ENCODE assay signal across 8 mouse cellular contexts in the genomic region with DNA sequence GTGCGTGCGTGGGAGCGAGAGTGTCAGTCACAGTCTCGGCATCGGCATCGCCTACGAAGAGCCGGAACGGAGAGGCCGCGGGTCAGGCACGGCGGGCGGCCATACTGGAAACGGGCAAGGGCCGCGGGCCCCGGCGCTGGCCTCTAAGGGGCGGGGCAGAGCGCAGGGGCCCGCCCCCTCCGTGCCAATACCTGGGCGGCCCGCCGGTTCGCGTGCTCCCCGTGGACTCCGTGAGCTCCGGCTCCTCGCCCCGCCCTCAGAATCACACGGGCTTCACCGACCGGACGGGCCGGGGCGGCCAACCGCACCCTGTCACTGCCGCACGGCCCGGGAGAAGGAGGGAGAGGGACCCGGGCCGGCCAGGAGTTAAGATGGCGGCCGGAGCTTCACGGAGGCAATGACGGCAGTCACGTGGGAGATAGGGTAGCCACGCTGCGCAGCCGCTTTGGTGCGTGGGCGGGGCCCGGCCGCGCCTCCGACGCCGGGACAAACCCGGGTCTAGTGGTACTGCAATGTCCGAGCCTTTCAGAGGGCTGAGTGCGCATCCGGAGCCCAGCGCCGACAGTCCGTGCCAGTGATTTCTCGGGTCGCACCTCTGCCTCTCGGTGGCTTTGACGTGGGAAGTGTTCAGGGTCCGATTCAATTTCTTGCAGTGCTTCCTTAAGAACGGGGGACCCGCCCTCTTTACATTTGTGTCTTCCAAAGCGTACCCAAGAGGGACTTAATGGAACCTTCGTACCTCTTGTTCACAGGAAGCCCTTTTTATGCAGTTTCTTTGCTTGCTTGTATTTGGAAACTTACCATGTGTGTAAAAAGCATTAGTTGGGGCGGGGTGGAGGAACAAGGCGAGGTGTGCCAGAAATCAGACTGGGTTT. TPM values are rescaled to one million over a fixed set of nuclear protein-coding genes. Genes with fewer than 3 reads are reported as not detected.
DNase-seq lines count a peak whose midpoint lies in the region; ATAC-seq and TF ChIP-seq lines count a peak whose summit lies in the region.

No protein-coding gene starts in this region.

- dilution Hi-C loops in CH12.LX (cut with MboI; ENCODE audit: extremely low pct_ligation_motif_present, extremely low pct_unique_long_range_greater_than_20kb, low sequenced_read_pairs) = no loop called here

- no peak for TF ChIP-seq CTCF in CH12.LX (conservative IDR thresholded peaks at IDR 0.05 in 1 of 2, IDR thresholded peaks at IDR 0.05 in 1 of 2; ENCODE audit: low read depth in 2 of 2, low read length in 2 of 2)
- no peak for TF ChIP-seq CTCF in heart, postnatal 0 days (IDR thresholded peaks at IDR 0.05; ENCODE audit: low read depth)
- no peak for TF ChIP-seq CTCF in testis, adult 2 months (IDR thresholded peaks at IDR 0.05; ENCODE audit: control insufficient read depth, insufficient read depth, insufficient replicate concordance, low read depth, low read length)

- peak overlapping the region; percentile 59 for H3K4me2 ChIP-seq in CH12.LX (ENCODE audit: insufficient read depth, low read depth, poor library complexity, severe bottlenecking)
- peak overlapping the region; percentile 75 for H3K4me2 ChIP-seq in forebrain, embryonic 12.5 days
- peak overlapping the region; percentile 82 for H3K4me2 ChIP-seq in heart, postnatal 0 days (ENCODE audit: low read depth, low read length)
- peak overlapping the region; percentile 88 for H3K4me2 ChIP-seq in liver, embryonic 16.5 days (ENCODE audit: low read depth, low read length)
- H3K4me2 ChIP-seq in neural tube, embryonic 13.5 days = peak overlapping the region; percentile 71

- TF ChIP-seq EP300 in CH12.LX (IDR thresholded peaks at IDR 0.05; ENCODE audit: low read length) = no peak
- TF ChIP-seq EP300 in heart, postnatal 0 days (IDR thresholded peaks at IDR 0.05; ENCODE audit: low read depth) = no peak

- H3K9ac ChIP-seq in CH12.LX (ENCODE audit: insufficient read depth, low read depth) = peak overlapping the region; percentile 89
- H3K9ac ChIP-seq in forebrain, embryonic 12.5 days = peak overlapping the region; percentile 96
- peak overlapping the region; percentile 95 for H3K9ac ChIP-seq in heart, postnatal 0 days (replicated peaks; ENCODE audit: low read depth, low read length)
- H3K9ac ChIP-seq in liver, embryonic 16.5 days (ENCODE audit: low read depth, low read length) = peak overlapping the region; percentile 99
- H3K9ac ChIP-seq in neural tube, embryonic 13.5 days = peak overlapping the region; percentile 98

- ATAC-seq in forebrain, embryonic 12.5 days (ENCODE audit: low FRiP score) = peak; percentile 97
- peak; percentile 98 for ATAC-seq in heart, postnatal 0 days (ENCODE audit: insufficient read depth, low read depth)
- peak; percentile 93 for ATAC-seq in liver, embryonic 16.5 days (ENCODE audit: low read depth)
- ATAC-seq in neural tube, embryonic 13.5 days (ENCODE audit: low read depth) = peak; percentile 98

- peak; percentile 87 for DNase-seq in CH12.LX (ENCODE audit: extremely low read depth)
- peak; percentile 80 for DNase-seq in c-Kit-positive CD71-positive TER-119-negative erythroid progenitor cells, embryonic 14.5 days (ENCODE audit: low read depth)
- peak; percentile 93 for DNase-seq in heart, postnatal 0 days (ENCODE audit: low spot score)
- peak; percentile 93 to 96 for DNase-seq in kidney, postnatal 4 days

- peaks cover 0 to 1% of the 10 kb centered on the region in 2 experiments for H3K36me3 ChIP-seq in CH12.LX (replicated peaks in 1 of 2; ENCODE audit: control insufficient read depth in 1 of 2, insufficient read depth in 1 of 2, low read length in 1 of 2)
- H3K36me3 ChIP-seq in forebrain, embryonic 12.5 days (replicated peaks) = no peaks in the 10 kb centered on the region
- no peaks in the 10 kb centered on the region for H3K36me3 ChIP-seq in heart, postnatal 0 days (replicated peaks; ENCODE audit: control insufficient read depth, insufficient read depth, low read length)
- H3K36me3 ChIP-seq in liver, embryonic 16.5 days (ENCODE audit: control insufficient read depth, insufficient read depth) = no peaks in the 10 kb centered on the region
- no peaks in the 10 kb centered on the region for H3K36me3 ChIP-seq in neural tube, embryonic 13.5 days
- no peaks in the 10 kb centered on the region for H3K36me3 ChIP-seq in testis, adult 2 months (ENCODE audit: control insufficient read depth, insufficient read depth, low read length)

- in situ Hi-C loops in CH12.LX (cut with MboI; ENCODE audit: low pct_ligation_motif_present, low pct_unique_long_range_greater_than_20kb, low sequenced_read_pairs) = no loop called here

- TF ChIP-seq POLR2A in CH12.LX (IDR thresholded peaks at IDR 0.05; ENCODE audit: low read depth, low read length) = peak; percentile 84
- peak; percentile 82 for TF ChIP-seq POLR2A in testis, adult 2 months (IDR thresholded peaks at IDR 0.05; ENCODE audit: control insufficient read depth, low read depth, low read length)

- TF ChIP-seq RAD21 in CH12.LX (IDR thresholded peaks at IDR 0.05; ENCODE audit: low read depth, low read length) = no peak

- H3K4me1 ChIP-seq in CH12.LX (ENCODE audit: control insufficient read depth in 1 of 2, insufficient read depth in 2 of 2) = peaks cover 9 to 48% of the 10 kb centered on the region in 2 experiments; a peak in 3 of 4 replicates
- peaks cover 29% of the 10 kb centered on the region for H3K4me1 ChIP-seq in forebrain, embryonic 12.5 days
- H3K4me1 ChIP-seq in heart, postnatal 0 days (ENCODE audit: control insufficient read depth, insufficient read depth) = peaks cover 20% of the 10 kb centered on the region
- H3K4me1 ChIP-seq in liver, embryonic 16.5 days (ENCODE audit: control insufficient read depth, low read depth, low read length) = peaks cover 54% of the 10 kb centered on the region
- H3K4me1 ChIP-seq in neural tube, embryonic 13.5 days (replicated peaks) = peaks cover 40% of the 10 kb centered on the region
- H3K4me1 ChIP-seq in testis, adult 2 months (ENCODE audit: control insufficient read depth, insufficient read depth, low read length) = peaks cover 2% of the 10 kb centered on the region

- H3K9me3 ChIP-seq in CH12.LX (replicated peaks; ENCODE audit: low read length) = no peaks in the 10 kb centered on the region
- H3K9me3 ChIP-seq in forebrain, embryonic 12.5 days = no peaks in the 10 kb centered on the region
- no peaks in the 10 kb centered on the region for H3K9me3 ChIP-seq in heart, postnatal 0 days (replicated peaks; ENCODE audit: control insufficient read depth, low read length)
- no peaks in the 10 kb centered on the region for H3K9me3 ChIP-seq in liver, embryonic 16.5 days (replicated peaks; ENCODE audit: control insufficient read depth, low read length)
- H3K9me3 ChIP-seq in neural tube, embryonic 13.5 days = no peaks in the 10 kb centered on the region

- no peaks in the 10 kb centered on the region for H3K27me3 ChIP-seq in CH12.LX (replicated peaks)
- H3K27me3 ChIP-seq in forebrain, embryonic 12.5 days = no peaks in the 10 kb centered on the region
- H3K27me3 ChIP-seq in heart, postnatal 0 days (ENCODE audit: control insufficient read depth, insufficient read depth, low read length) = no peaks in the 10 kb centered on the region
- no peaks in the 10 kb centered on the region for H3K27me3 ChIP-seq in liver, embryonic 16.5 days (ENCODE audit: control insufficient read depth, insufficient read depth, low read depth, low read length)
- no peaks in the 10 kb centered on the region for H3K27me3 ChIP-seq in neural tube, embryonic 13.5 days
- H3K27me3 ChIP-seq in testis, adult 2 months (ENCODE audit: control insufficient read depth, insufficient read depth, low read length) = no peaks in the 10 kb centered on the region

- peak overlapping the region; percentile 56 for H3K27ac ChIP-seq in CH12.LX (ENCODE audit: insufficient read depth, low read depth)
- H3K27ac ChIP-seq in forebrain, embryonic 12.5 days = peak overlapping the region; percentile 93
- H3K27ac ChIP-seq in heart, postnatal 0 days (ENCODE audit: low read depth) = peak overlapping the region; percentile 87
- peak overlapping the region; percentile 89 for H3K27ac ChIP-seq in liver, embryonic 16.5 days (ENCODE audit: low read length)
- peak overlapping the region; percentile 96 for H3K27ac ChIP-seq in neural tube, embryonic 13.5 days (replicated peaks)
- H3K27ac ChIP-seq in testis, adult 2 months (ENCODE audit: control insufficient read depth, insufficient read depth, low read depth, low read length) = peak overlapping the region; percentile 96

- peak overlapping the region; percentile 79 to 95 (median 79) for H3K4me3 ChIP-seq in CH12.LX (replicated peaks in 1 of 3; ENCODE audit: low read depth in 2 of 3, low read length in 2 of 3, poor library complexity in 1 of 3)
- peak overlapping the region; percentile 98 for H3K4me3 ChIP-seq in forebrain, embryonic 12.5 days (replicated peaks)
- peak overlapping the region; percentile 96 for H3K4me3 ChIP-seq in heart, postnatal 0 days (ENCODE audit: low read depth, low read length)
- peak overlapping the region; percentile 97 for H3K4me3 ChIP-seq in liver, embryonic 16.5 days (ENCODE audit: low read depth, low read length)
- peak overlapping the region; percentile 91 for H3K4me3 ChIP-seq in neural tube, embryonic 13.5 days
- H3K4me3 ChIP-seq in testis, adult 2 months (ENCODE audit: control insufficient read depth, low read depth, low read length) = peak overlapping the region; percentile 88

- WGBS in forebrain, embryonic 12.5 days = under 1% methylated on average over 79 of the region's 79 CpGs
- under 1% methylated on average over 74 of the region's 79 CpGs for WGBS in heart, postnatal 0 days
- WGBS in liver, embryonic 16.5 days (ENCODE audit: insufficient replicate concordance) = under 1% methylated on average over 70 of the region's 79 CpGs
- WGBS in neural tube, embryonic 13.5 days = under 1% methylated on average over 64 of the region's 79 CpGs

- H3K79me2 ChIP-seq in CH12.LX (replicated peaks; ENCODE audit: control insufficient read depth, extremely low read depth, insufficient read depth, poor library complexity, severe bottlenecking) = peaks cover 29% of the 10 kb centered on the region

TF ChIP-seq in CH12.LX, 34 proteins besides CTCF, POLR2A, EP300 and RAD21 (continues in another document):
- no peak for TF ChIP-seq MYC (IDR thresholded peaks at IDR 0.05; ENCODE audit: low read depth, low read length)
- peak; percentile 84 for TF ChIP-seq TCF12 (IDR thresholded peaks at IDR 0.05; ENCODE audit: low read depth, low read length)
- TF ChIP-seq NRF1 (IDR thresholded peaks at IDR 0.05; ENCODE audit: low read depth, low read length) = peak; percentile 92

RNA-seq across cellular contexts. Expression of gene Tmem131, which starts 3.7 kb away (rescaled TPM):
- 10.1 and 11.5 TPM in 2 replicates for total RNA-seq in CH12.LX (2012; rRNA removed)
- total RNA-seq in CH12.LX (2014; rRNA removed) = 8.3 and 9.7 TPM in 2 replicates
- polyA plus RNA-seq in CH12.LX (2012; ENCODE audit: insufficient read length, low read depth) = 31.0 and 39.9 TPM in 2 replicates
- polyA plus RNA-seq in forebrain, embryonic 12.5 days (2016; fragmentation: Nextera tagmentation; extraction: Ambion mirVana) = 19.6 and 20.4 TPM in 2 replicates
- 10.1 and 11.3 TPM in 2 replicates for total RNA-seq in heart, postnatal 0 days (2014; rRNA removed; ENCODE audit: low replicate concordance)
- 3.9 TPM in 2 replicates for polyA plus RNA-seq in heart, postnatal 0 days (2015; fragmentation: Nextera tagmentation; extraction: Ambion mirVana)
- polyA plus RNA-seq in liver, embryonic 16.5 days (2015; fragmentation: Nextera tagmentation; extraction: Ambion mirVana) = 7.7 and 8.8 TPM in 2 replicates
- polyA plus RNA-seq in neural tube, embryonic 13.5 days (2015; fragmentation: Nextera tagmentation; extraction: Ambion mirVana) = 11.6 and 14.1 TPM in 2 replicates
- 16.9 and 18.8 TPM in 2 replicates for polyA plus RNA-seq in testis, adult 2 months (2012; rRNA removed)

Comparison
In these comparisons a context has a peak if more than half of its experiments do, and no peak if none do; other contexts are left out.
1. Peak in every context shown above with its lines: DNase-seq, ATAC-seq, H3K4me3 ChIP-seq and H3K27ac ChIP-seq.